Mouse (Mus musculus) activated CD4-positive, CD25-positive, alpha-beta regulatory T cell, adult 4 months (primary cell): ENCODE results near the gene Ptprcap. TPM values are rescaled to one million over a fixed set of nuclear protein-coding genes. Genes with fewer than 3 reads are reported as not detected.

Experiments used
- ATAC-seq: one replicate; pipeline ENCODE4 v1.8.0; 2017
- polyA plus RNA-seq, 2 experiments: library from polyadenylated mRNA; unstranded; fragments of 100-300 nt; shearing (Covaris generic); gene quantifications; one replicate each; pipeline ENCODE4 v1.2.1; 2017

Ptprcap gene
- polyA plus RNA-seq, 2 experiments from 2014 or later = 1,013 to 1,027 TPM

GRCm38 (mm10) chr19:4169378-4169784 is 16.0 kb downstream of the Ptprcap start:
- peak; percentile 93 for ATAC-seq

- ATAC-seq = peak; percentile 10
Observed at GRCm38 (mm10) chr19:4169810-4170209, 16.4 kb downstream of the Ptprcap start.

DNA sequence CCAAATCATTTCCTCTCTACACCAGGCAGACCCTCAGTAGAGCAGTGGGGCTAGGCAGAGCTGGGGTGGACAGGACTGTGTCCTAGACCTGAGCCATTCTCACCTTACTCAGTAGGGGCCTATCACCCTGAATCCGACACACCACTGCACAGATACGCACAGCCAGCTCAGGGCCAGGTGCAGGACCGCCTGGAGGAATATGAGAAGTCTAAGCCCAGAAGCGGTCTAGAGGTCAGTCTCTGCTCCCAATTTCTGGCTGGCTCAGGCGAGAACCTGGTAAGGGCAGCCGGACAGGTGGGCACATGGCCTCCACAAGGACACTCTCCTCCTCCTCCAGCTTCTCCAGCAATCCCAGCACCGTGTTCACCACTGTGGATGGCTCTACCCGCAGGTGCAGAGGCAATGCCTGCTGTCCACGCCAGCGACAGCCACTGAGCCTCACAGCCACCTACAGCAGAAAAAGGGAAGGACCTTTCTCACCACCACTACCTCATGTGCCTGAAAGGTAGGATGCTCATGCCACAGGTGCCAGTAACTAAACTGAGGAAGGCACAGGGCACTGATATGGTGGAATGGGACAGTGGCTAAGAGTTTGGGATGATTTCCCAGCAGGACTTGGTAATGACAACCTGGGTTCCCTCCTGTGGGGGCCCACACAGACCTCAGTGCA is 17.5 kb downstream of the Ptprcap start:
- no peak for ATAC-seq

- no peak for ATAC-seq
Observed at GRCm38 (mm10) chr19:4171393-4172290, 18.2 kb downstream of the Ptprcap start.

DNA sequence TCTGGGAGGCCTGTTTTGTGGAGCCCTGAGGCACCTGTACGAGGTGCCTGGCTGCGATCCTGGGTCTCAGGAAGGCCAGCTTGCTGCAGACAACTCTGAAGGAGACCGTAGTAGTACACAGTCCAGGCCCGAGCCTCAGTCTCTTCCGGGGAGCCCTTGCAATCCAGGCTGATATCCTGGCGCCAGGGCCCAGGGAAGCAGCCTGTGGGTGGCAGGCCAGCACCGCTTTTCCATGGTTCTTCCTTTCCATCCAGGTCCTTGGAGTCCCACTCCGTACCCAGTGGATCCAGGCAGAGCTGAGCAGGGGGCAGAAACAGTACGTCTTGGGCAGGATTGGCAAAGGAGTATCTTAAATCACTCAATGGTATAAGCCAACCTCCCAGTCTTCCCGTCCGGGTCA is 19.5 kb downstream of the Ptprcap start:
- no peak for ATAC-seq

- ATAC-seq = no peak
Observed at GRCm38 (mm10) chr19:4175368-4175947, 22.1 kb downstream of the Ptprcap start, which contains the start of gene Carns1. Gene Carns1, minus strand, starts transcription at chr19:4175479.

DNA sequence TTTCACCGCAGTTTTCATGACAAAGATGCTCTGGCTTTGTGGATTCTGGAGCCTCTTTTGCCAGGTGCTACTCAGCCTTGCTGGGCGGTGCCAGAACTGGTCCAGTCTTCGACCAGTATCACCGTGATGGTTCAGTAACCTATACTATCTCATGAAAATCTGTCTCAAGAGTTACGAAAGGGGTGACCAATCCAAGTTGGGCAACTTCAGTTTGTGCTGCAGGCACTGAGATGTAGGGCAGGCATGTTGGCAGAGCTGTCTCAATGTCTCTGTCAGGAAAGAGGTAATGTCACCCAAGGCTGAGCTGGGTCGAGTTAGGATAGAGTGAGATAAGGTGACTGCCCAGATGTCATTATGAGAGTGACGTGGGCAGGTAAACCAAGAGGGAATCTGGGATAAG is 27.0 kb downstream of the Ptprcap start:
- no peak for ATAC-seq

DNA sequence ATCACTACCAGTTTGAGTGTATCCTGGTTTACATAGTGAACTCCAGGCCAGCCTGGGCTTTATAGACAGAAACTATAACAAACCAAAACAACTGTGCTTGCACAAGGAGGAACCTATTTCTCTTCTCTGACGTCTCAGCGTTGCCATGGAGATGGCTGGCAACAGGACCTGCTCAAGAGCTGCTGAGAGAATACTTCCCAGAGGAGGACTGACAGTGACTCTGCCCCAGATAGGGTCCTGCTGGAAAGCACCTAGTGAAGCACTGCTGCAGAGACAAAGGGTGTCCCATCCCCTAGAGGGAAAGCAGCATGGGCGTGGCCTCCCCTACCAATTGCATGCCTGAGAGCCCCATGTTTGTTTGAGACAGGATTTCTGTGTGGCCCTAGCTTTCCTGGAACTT is 28.5 kb downstream of the Ptprcap start:
- ATAC-seq = peak; percentile 16

GRCm38 (mm10) chr19:4183689-4184088 is 30.3 kb downstream of the Ptprcap start:
- no peak for ATAC-seq

GRCm38 (mm10) chr19:4184976-4185975 is 31.9 kb downstream of the Ptprcap start:
- peak; percentile 74 for ATAC-seq

DNA sequence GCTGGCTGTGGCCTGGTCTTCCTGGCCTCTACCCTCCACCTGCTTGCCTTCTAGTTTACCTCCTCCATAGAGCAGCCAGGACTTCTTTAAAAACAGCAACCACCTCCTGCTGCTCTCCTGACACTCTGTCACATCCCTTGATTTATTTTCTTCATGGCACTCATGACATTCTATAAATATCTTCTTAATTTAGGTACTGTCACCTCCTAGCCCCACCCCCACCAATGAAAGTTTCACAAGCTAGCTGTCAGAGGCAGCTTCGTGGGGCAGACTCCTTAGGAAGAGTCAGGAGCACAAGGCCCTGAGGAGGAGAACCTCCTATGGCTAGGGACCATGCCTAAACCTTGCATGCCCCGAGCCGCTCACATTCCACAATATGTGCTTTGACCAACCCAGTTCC is 33.9 kb downstream of the Ptprcap start:
- no peak for ATAC-seq

GRCm38 (mm10) chr19:4189051-4189620 is 35.7 kb downstream of the Ptprcap start:
- no peak for ATAC-seq

GRCm38 (mm10) chr19:4190831-4191334 is 37.5 kb downstream of the Ptprcap start, which contains the start of gene Tbc1d10c:
Gene Tbc1d10c, minus strand, starts transcription at chr19:4191284.
- ATAC-seq = peak; percentile 72

DNA sequence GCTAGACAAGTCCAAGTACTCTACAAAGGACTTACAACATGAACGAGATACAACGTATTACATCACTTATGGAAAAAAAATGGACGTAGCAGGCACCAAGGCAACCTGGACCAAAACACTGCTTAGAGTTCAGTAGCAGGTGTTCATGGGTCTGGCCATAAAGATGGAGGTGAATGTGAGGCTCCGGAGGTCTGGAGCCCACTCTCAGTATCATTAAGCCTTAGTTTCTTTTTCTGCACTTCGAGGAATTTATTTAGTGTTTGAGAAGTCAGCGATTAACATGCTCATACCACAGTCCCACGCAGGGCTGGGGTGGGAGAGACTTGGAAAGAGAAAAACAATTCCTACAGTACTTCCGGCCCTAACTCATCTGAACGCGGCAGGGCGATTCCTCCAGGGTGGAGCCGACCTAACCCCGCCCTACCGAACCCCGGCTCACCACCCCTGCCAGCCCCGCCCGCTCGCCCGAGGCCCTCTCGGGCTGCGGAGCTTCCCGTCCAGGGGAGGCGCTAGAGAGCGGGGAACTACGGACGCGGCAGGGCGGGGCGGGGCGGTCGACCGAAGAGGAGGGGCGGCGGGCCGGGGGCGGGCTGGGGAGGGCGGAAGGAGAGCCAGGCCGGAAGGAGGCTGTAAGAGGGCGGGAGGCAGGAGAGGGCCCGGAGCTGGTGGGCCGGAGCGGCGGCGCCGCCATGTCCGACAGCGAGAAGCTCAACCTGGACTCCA is 38.3 kb downstream of the Ptprcap start, which contains the start of gene Ppp1ca:
Ppp1ca (plus strand) TSS at position 538 of the 723 bp plus-strand sequence.
- ATAC-seq = peak; percentile 73

GRCm38 (mm10) chr19:4192251-4192985 is 39.0 kb downstream of the Ptprcap start:
- no peak for ATAC-seq

DNA sequence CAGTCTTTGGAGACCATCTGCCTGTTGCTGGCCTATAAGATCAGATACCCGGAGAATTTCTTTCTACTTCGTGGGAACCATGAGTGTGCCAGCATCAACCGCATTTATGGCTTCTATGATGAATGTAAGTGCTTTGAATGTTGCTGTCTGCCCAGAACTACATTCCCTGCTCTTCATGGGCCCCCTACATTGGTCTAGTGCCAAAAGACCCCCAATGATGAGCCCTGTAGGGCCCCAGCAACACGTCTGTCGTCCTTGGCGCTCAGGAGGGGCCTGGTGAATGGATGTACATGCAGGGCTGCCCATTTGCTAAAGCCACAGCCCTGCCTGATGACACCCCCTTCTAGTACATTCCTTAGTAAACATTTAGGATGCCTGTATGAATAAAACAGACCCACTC is 39.7 kb downstream of the Ptprcap start:
- no peak for ATAC-seq

GRCm38 (mm10) chr19:4194021-4194724 is 40.8 kb downstream of the Ptprcap start:
- ATAC-seq = no peak

- no peak for ATAC-seq
Observed at GRCm38 (mm10) chr19:4194776-4195650, 41.6 kb downstream of the Ptprcap start.
